Mouse (Mus musculus) midbrain, embryonic 16.5 days (tissue): Measurements from ENCODE around the gene Btaf1. TPM values are rescaled to one million over a fixed set of nuclear protein-coding genes. Genes with fewer than 3 reads are reported as not detected.
A peak's percentile ranks its signal among the peaks of the same experiment; 100 is the strongest.

ENCODE experiments used
- ATAC-seq: fragments of 200-750 bp; cut with Nextera tagmentation; 2 replicates; pipeline ENCODE4 v1.8.0; 2017; ENCODE audit warnings: moderate TSS enrichment
- H3K27ac ChIP-seq: fragments of 300-500 bp; sonication (generic); 2 replicates; pipeline ENCODE4 v1.5.1; 2014; ENCODE audit warnings: mild to moderate bottlenecking, low read length, mixed read lengths
- H3K27me3 ChIP-seq: fragments of 300-500 bp; sonication (generic); 2 replicates; pipeline ENCODE4 v1.6.1; 2014; ENCODE audit warnings: low read depth, low read length, mixed read lengths; ENCODE audit not compliant: control insufficient read depth, insufficient read depth
- H3K36me3 ChIP-seq: fragments of 300-500 bp; sonication (generic); 2 replicates; pipeline ENCODE4 v1.6.1; 2014; ENCODE audit warnings: mild to moderate bottlenecking, low read length, moderate library complexity, mixed read lengths; ENCODE audit not compliant: control insufficient read depth, insufficient read depth
- H3K4me1 ChIP-seq: fragments of 300-500 bp; sonication (generic); 2 replicates; pipeline ENCODE4 v1.6.1; 2014; ENCODE audit warnings: mild to moderate bottlenecking, low read length, mixed read lengths; ENCODE audit not compliant: control insufficient read depth, insufficient read depth
- H3K4me2 ChIP-seq: fragments of 300-500 bp; sonication (generic); 2 replicates; pipeline ENCODE4 v1.6.1; 2014; ENCODE audit warnings: mild to moderate bottlenecking, low read length, mixed read lengths
- H3K4me3 ChIP-seq: fragments of 300-500 bp; sonication (generic); 2 replicates; pipeline ENCODE4 v1.5.1; 2014; ENCODE audit warnings: low read depth, mild to moderate bottlenecking, low read length, moderate library complexity, mixed read lengths
- H3K9ac ChIP-seq: fragments of 300-500 bp; sonication (generic); 2 replicates; pipeline ENCODE4 v1.6.1; 2014; ENCODE audit warnings: low read depth, low read length, mixed read lengths
- H3K9me3 ChIP-seq: fragments of 300-500 bp; sonication (generic); replicated peaks from 2 replicates; pipeline ENCODE4 v1.6.1; 2014; ENCODE audit warnings: mild to moderate bottlenecking, low read length, mixed read lengths; ENCODE audit not compliant: control insufficient read depth, poor library complexity, severe bottlenecking
- WGBS: fragments of 180-500 bp; shearing (Covaris S2); extraction: QIAGEN DNeasy Blood & Tissue Kit; methylation state at CpG from one replicate; pipeline ENCODE4 v1.1.7; 2014; 5-methylcytosine and 5-hydroxymethylcytosine counted together
- polyA plus RNA-seq: library from polyadenylated mRNA; unstranded; fragments of >200 nt; fragmentation: Nextera tagmentation; extraction: Ambion mirVana; gene quantifications from 2 replicates; pipeline ENCODE4 v1.2.1, GENCODE M21; 2015

Btaf1 gene
- polyA plus RNA-seq, 1 experiment from 2014 or later, result 8.8 TPM

DNA sequence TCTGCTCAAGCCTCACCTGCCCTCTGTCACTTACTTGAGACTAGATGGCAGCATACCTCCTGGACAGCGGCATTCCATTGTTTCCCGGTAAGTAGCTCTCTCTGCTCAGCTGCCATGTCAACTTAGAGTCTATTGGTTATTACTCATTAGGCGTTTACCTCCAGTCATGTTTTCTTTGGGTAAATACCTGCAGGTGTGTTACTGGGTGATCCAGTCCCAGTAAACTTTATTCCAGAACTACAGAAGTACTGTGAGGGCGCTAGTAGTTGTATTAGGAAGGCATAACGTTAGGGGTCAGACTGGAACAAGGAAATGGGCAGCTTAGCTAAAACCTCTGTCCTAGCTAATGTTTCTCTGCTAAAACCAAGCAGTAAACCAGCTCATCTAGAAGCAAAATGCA lies 78.7 kb downstream of the Btaf1 start:
- H3K9me3 ChIP-seq, result no peaks in the 10 kb centered on the region
- no peak overlapping the region for H3K9ac ChIP-seq
- H3K4me3 ChIP-seq, result no peak overlapping the region
- no peak overlapping the region for H3K27ac ChIP-seq
- WGBS, result 89% methylated on average over 5 of the region's 5 CpGs
- H3K4me2 ChIP-seq, result no peak overlapping the region
- peaks cover 27% of the 10 kb centered on the region for H3K36me3 ChIP-seq
- ATAC-seq, result no peak
- no peaks in the 10 kb centered on the region for H3K4me1 ChIP-seq
- no peaks in the 10 kb centered on the region for H3K27me3 ChIP-seq

DNA sequence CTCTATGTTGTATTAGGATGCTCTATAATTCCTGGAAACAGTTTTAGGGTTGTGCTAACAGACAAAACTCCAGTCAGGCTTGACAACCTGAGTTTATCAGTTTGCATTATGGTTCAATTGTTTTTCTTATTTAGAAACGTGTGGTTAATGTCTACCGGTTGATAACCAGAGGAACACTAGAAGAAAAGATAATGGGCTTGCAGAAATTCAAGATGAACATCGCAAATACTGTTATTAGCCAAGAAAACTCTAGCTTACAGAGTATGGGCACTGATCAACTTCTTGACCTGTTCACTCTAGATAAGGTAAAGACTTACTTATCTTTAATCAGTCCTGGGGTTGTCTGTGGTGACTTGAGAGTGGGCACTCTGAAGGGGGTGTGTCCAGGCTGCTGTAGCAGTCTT lies 84.0 kb downstream of the Btaf1 start:
- H3K4me3 ChIP-seq, result no peak overlapping the region
- no peak overlapping the region for H3K4me2 ChIP-seq
- no peaks in the 10 kb centered on the region for H3K27me3 ChIP-seq
- H3K9me3 ChIP-seq, result no peaks in the 10 kb centered on the region
- no peak overlapping the region for H3K27ac ChIP-seq
- H3K36me3 ChIP-seq, result peaks cover 22% of the 10 kb centered on the region
- H3K4me1 ChIP-seq, result no peaks in the 10 kb centered on the region
- no peak overlapping the region for H3K9ac ChIP-seq
- 95% methylated on average over 3 of the region's 3 CpGs for WGBS
- ATAC-seq, result no peak

GRCm38 (mm10) chr19:37013461-37013860 lies 87.6 kb downstream of the Btaf1 start:
- no peak overlapping the region for H3K9ac ChIP-seq
- no peak overlapping the region for H3K4me2 ChIP-seq
- no peak overlapping the region for H3K27ac ChIP-seq
- 93% methylated on average over 6 of the region's 6 CpGs for WGBS
- H3K4me3 ChIP-seq, result no peak overlapping the region
- no peak for ATAC-seq
- peaks cover 13% of the 10 kb centered on the region; the same call in 1 of the 2 replicates for H3K9me3 ChIP-seq
- no peaks in the 10 kb centered on the region for H3K4me1 ChIP-seq
- no peaks in the 10 kb centered on the region for H3K27me3 ChIP-seq
- peaks cover 22% of the 10 kb centered on the region for H3K36me3 ChIP-seq

- H3K27ac ChIP-seq, result no peak overlapping the region
- H3K36me3 ChIP-seq, result peaks cover 22% of the 10 kb centered on the region
- H3K9me3 ChIP-seq, result peaks cover 13% of the 10 kb centered on the region; the same call in 1 of the 2 replicates
- 88% methylated on average over 8 of the region's 8 CpGs for WGBS
- H3K4me2 ChIP-seq, result no peak overlapping the region
- H3K9ac ChIP-seq, result no peak overlapping the region
- H3K4me3 ChIP-seq, result no peak overlapping the region
- no peaks in the 10 kb centered on the region for H3K27me3 ChIP-seq
- H3K4me1 ChIP-seq, result peaks cover 4% of the 10 kb centered on the region; the same call in 1 of the 2 replicates
- ATAC-seq, result no peak
Observed at GRCm38 (mm10) chr19:37014173-37014939, 88.5 kb downstream of the Btaf1 start.

DNA sequence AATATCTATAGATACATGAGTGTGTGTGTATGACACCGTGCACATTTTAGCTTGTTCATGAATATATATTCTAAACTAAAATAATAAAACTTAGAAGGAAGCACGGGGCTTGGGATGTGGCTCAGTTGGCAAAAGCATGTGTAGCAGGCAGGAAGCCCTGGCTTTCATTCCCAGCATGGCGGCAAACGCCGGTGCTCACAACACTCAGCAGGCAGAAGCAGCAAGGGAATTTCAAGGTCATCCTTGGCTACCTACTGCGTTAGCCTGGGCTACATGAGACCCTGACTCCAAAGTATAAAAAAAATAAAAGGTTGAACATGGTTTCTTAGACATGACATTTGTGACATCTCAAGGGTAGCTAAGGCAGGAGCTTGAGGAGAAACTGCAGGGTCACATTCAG lies 91.0 kb downstream of the Btaf1 start:
- Histone ChIP-seq H3K9ac (no peak overlapping the region), H3K4me2 (no peak overlapping the region), H3K27ac (no peak overlapping the region), H3K36me3 (peaks cover 5% of the 10 kb centered on the region; the same call in 1 of the 2 replicates), H3K27me3 (no peaks in the 10 kb centered on the region), H3K9me3 (peaks cover 13% of the 10 kb centered on the region; the same call in 1 of the 2 replicates), H3K4me1 (peaks cover 4% of the 10 kb centered on the region; the same call in 1 of the 2 replicates), H3K4me3 (no peak overlapping the region)
- no peak for ATAC-seq
- 92% methylated on average over 6 of the region's 6 CpGs for WGBS

DNA sequence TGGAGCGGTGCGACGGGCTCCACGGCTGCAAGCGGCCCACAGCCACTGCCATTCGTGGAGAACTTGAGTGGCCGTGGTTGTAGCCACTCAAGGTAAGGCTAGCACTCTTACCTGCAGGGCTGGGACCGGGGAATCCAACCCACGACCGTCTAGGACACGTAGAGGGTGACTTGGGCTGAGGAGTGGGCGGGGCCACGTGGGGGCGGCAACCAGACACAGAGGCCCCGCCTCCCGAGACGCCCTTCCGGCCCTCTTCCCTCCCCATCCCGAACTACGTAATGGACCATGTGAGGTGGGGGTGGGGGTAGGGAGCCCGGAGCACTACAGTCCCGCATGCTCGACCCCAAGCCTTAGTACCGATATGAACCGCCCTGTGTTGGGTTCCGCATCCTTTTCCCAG lies 92.5 kb downstream of the Btaf1 start:
- H3K27ac ChIP-seq, result no peak overlapping the region
- peaks cover 13% of the 10 kb centered on the region; the same call in 1 of the 2 replicates for H3K9me3 ChIP-seq
- peaks cover 9% of the 10 kb centered on the region; the same call in 1 of the 2 replicates for H3K4me1 ChIP-seq
- H3K36me3 ChIP-seq, result 0 out of 2 replicates have a peak, but pooled peaks cover 2% of the 10 kb centered on the region
- peak overlapping the region; percentile 37 for H3K4me3 ChIP-seq
- peak; percentile 94 for ATAC-seq
- WGBS, result 3% methylated on average over 26 of the region's 26 CpGs
- peak overlapping the region; percentile 56 for H3K4me2 ChIP-seq
- H3K27me3 ChIP-seq, result no peaks in the 10 kb centered on the region
- 0 out of 2 replicates have a peak overlapping the region, but pooled peaks have one; percentile 46 for H3K9ac ChIP-seq

DNA sequence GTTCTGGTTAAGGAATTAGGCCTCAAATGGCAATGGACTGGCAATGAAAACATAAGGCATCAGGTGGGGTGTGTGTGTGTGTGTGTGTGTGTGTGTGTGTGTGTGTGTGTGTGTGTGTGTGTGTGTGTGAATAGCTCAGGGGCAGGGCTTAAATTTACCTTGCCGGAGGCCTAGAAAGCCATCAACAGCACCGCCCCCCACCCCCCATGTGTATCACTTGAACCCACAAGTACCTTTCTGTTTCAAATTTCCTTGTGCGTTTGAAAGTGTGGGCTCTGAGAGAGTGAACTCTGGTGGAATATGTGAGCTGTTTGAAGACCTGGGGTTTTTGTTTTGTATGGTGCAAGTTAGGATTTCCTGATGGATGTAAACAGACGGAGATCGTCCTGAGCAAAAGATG lies 93.1 kb downstream of the Btaf1 start:
- H3K36me3 ChIP-seq, result 0 out of 2 replicates have a peak, but pooled peaks cover 2% of the 10 kb centered on the region
- no peak overlapping the region for H3K27ac ChIP-seq
- H3K4me2 ChIP-seq, result peak overlapping the region; percentile 56
- H3K4me3 ChIP-seq, result peak overlapping the region; percentile 37
- 61% methylated on average over 5 of the region's 5 CpGs for whole genome bisulfite sequencing
- peaks cover 13% of the 10 kb centered on the region; the same call in 1 of the 2 replicates for H3K9me3 ChIP-seq
- peaks cover 9% of the 10 kb centered on the region; the same call in 1 of the 2 replicates for H3K4me1 ChIP-seq
- H3K9ac ChIP-seq, result 0 out of 2 replicates have a peak overlapping the region, but pooled peaks have one; percentile 46
- 0 out of 2 replicates have a peak, but pooled peaks have one; percentile 11 for ATAC-seq
- no peaks in the 10 kb centered on the region for H3K27me3 ChIP-seq

GRCm38 (mm10) chr19:37020531-37020930 lies 94.7 kb downstream of the Btaf1 start:
- 59% methylated on average over 5 of the region's 5 CpGs for WGBS
- Histone ChIP-seq H3K4me1 (peaks cover 9% of the 10 kb centered on the region; the same call in 1 of the 2 replicates), H3K4me3 (no peak overlapping the region), H3K4me2 (no peak overlapping the region), H3K9ac (no peak overlapping the region), H3K27me3 (no peaks in the 10 kb centered on the region), H3K36me3 (peaks cover 1% of the 10 kb centered on the region; the same call in 1 of the 2 replicates), H3K27ac (no peak overlapping the region), H3K9me3 (peaks cover 12% of the 10 kb centered on the region; the same call in 1 of the 2 replicates)
- ATAC-seq, result no peak

DNA sequence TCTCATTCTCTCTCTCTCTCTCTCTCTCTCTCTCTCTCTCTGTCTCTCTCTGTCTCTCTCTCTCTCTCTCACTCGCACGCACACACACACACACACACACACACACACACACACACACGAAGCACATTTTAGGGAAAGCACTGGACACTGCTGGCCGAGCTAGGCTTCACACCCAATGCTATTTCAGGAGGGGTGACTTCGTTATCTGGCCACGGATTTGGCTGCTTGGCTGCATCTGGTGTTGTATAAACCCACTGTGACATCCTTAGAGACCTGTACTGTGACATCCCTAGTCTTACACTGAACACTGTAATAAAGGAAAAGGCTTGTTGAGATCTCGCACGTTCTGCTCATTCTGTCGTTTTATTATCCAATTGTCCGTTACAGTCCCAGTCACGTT lies 95.1 kb downstream of the Btaf1 start:
- H3K36me3 ChIP-seq, result peaks cover 2% of the 10 kb centered on the region; the same call in 1 of the 2 replicates
- no peak for ATAC-seq
- H3K4me2 ChIP-seq, result no peak overlapping the region
- WGBS, result 80% methylated on average over 11 of the region's 11 CpGs
- no peak overlapping the region for H3K27ac ChIP-seq
- H3K9me3 ChIP-seq, result peaks cover 8% of the 10 kb centered on the region; the same call in 1 of the 2 replicates
- H3K27me3 ChIP-seq, result no peaks in the 10 kb centered on the region
- H3K4me3 ChIP-seq, result no peak overlapping the region
- no peak overlapping the region for H3K9ac ChIP-seq
- peaks cover 9% of the 10 kb centered on the region; the same call in 1 of the 2 replicates for H3K4me1 ChIP-seq
